In genomic region chr11:23253931-23254330, GRCm38 (mm10) we compare ENCODE assay signal across 24 mouse cellular contexts.
"Had no signal": no experiment of that assay in that cellular context is flagged by ENCODE, and none has a peak within 500 bp of the region (broad histone marks: within the 10 kb centered on the region; RNA-seq: fewer than 3 reads in every experiment).

No protein-coding gene starts in this region.

- DNase-seq: gastrocnemius, adult 2 months; gastrocnemius, postnatal 10 days; gastrocnemius, postnatal 25 days; heart, adult 2 months; heart, postnatal 10 days; heart, postnatal 4 days; kidney, adult 18-20 months; kidney, adult 8-10 months; kidney, postnatal 10 days; kidney, postnatal 4 days had no signal

- H3K9me3 ChIP-seq: heart, embryonic 10.5 days; heart, embryonic 12.5 days; hindbrain, embryonic 10.5 days; hindbrain, embryonic 12.5 days; limb, embryonic 10.5 days; limb, embryonic 12.5 days; liver, embryonic 13.5 days; liver, embryonic 15.5 days had no signal

- H3K27ac ChIP-seq: hindbrain, embryonic 12.5 days; left cerebral cortex, adult 2 months had no signal

- H3K4me3 ChIP-seq: heart, adult 2 months; heart, embryonic 12.5 days; layer of hippocampus, adult 2 months had no signal

- H3K27me3 ChIP-seq: heart, embryonic 12.5 days; hindbrain, embryonic 12.5 days; limb, embryonic 12.5 days; liver, embryonic 13.5 days; liver, embryonic 15.5 days had no signal

- H3K36me3 ChIP-seq: hindbrain, embryonic 12.5 days; limb, embryonic 12.5 days; liver, embryonic 13.5 days; liver, embryonic 15.5 days had no signal

- ATAC-seq: hindbrain, embryonic 16.5 days; inflammation-experienced regulatory T-cells, adult 6 months; intestine, postnatal 0 days had no signal

- H3K9ac ChIP-seq: heart, embryonic 12.5 days; hindbrain, embryonic 12.5 days; hindbrain, embryonic 14.5 days had no signal
